In genomic region chr7:44271309-44271708, GRCm38 (mm10) we compare ENCODE assay signal across 19 mouse cellular contexts. TPM values are rescaled to one million over a fixed set of nuclear protein-coding genes. Genes with fewer than 3 reads are reported as not detected.
DNase-seq lines count a peak whose midpoint lies in the region; ATAC-seq and TF ChIP-seq lines count a peak whose summit lies in the region.
"Had no signal": no experiment of that assay in that cellular context is flagged by ENCODE, and none has a peak within 500 bp of the region (broad histone marks: within the 10 kb centered on the region; RNA-seq: fewer than 3 reads in every experiment).

No protein-coding gene starts in this region.

- 0 out of 2 replicates have a peak, but pooled peaks have one; percentile 41 for ATAC-seq in hindbrain, embryonic 16.5 days
- ATAC-seq in hindbrain, embryonic 12.5 days (ENCODE audit: low FRiP score) = no peak
- ATAC-seq in midbrain, embryonic 13.5 days = 0 out of 2 replicates have a peak, but pooled peaks have one; percentile 53
- ATAC-seq in intestine, postnatal 0 days = no peak
- ATAC-seq: Patski had no signal

- TF ChIP-seq CTCF in intestine, postnatal 0 days (IDR thresholded peaks at IDR 0.05; ENCODE audit: low read depth) = no peak

- WGBS in hindbrain, embryonic 16.5 days = 68% methylated on average over 2 of the region's 2 CpGs
- WGBS in hindbrain, embryonic 12.5 days = 78% methylated on average over 2 of the region's 2 CpGs
- WGBS in midbrain, embryonic 13.5 days = 71% methylated on average over 2 of the region's 2 CpGs
- 68% methylated on average over 2 of the region's 2 CpGs for WGBS in intestine, postnatal 0 days

- H3K4me3 ChIP-seq in hindbrain, embryonic 16.5 days (ENCODE audit: low read length) = no peak overlapping the region
- H3K4me3 ChIP-seq in hindbrain, embryonic 12.5 days = no peak overlapping the region
- H3K4me3 ChIP-seq in midbrain, embryonic 13.5 days (replicated peaks) = no peak overlapping the region
- H3K4me3 ChIP-seq in intestine, postnatal 0 days (ENCODE audit: low read depth, low read length) = no peak overlapping the region
- H3K4me3 ChIP-seq: embryonic facial prominence, embryonic 15.5 days; gastrocnemius, adult 2 months; kidney, embryonic 15.5 days; neural tube, embryonic 12.5 days had no signal

- no peak overlapping the region for H3K27ac ChIP-seq in hindbrain, embryonic 16.5 days (ENCODE audit: low read depth, low read length)
- no peak overlapping the region for H3K27ac ChIP-seq in hindbrain, embryonic 12.5 days
- H3K27ac ChIP-seq in midbrain, embryonic 13.5 days = no peak overlapping the region
- H3K27ac ChIP-seq in intestine, postnatal 0 days (ENCODE audit: low read depth, low read length) = no peak overlapping the region
- H3K27ac ChIP-seq: embryonic facial prominence, embryonic 15.5 days; gastrocnemius, adult 2 months; kidney, embryonic 15.5 days; macrophage; neural tube, embryonic 12.5 days had no signal

- H3K27me3 ChIP-seq in hindbrain, embryonic 16.5 days (replicated peaks; ENCODE audit: control insufficient read depth, insufficient read depth, low read length) = peaks cover 5% of the 10 kb centered on the region; the same call in 1 of the 2 replicates
- peaks cover 32% of the 10 kb centered on the region for H3K27me3 ChIP-seq in hindbrain, embryonic 12.5 days
- H3K27me3 ChIP-seq in midbrain, embryonic 13.5 days = peaks cover 21% of the 10 kb centered on the region
- H3K27me3 ChIP-seq in intestine, postnatal 0 days (replicated peaks; ENCODE audit: control insufficient read depth, insufficient read depth, low read length) = 0 out of 2 replicates have a peak, but pooled peaks cover 3% of the 10 kb centered on the region

- no peaks in the 10 kb centered on the region for H3K36me3 ChIP-seq in hindbrain, embryonic 16.5 days (ENCODE audit: control insufficient read depth, insufficient read depth, low read length)
- no peaks in the 10 kb centered on the region for H3K36me3 ChIP-seq in hindbrain, embryonic 12.5 days
- no peaks in the 10 kb centered on the region for H3K36me3 ChIP-seq in midbrain, embryonic 13.5 days
- no peaks in the 10 kb centered on the region for H3K36me3 ChIP-seq in intestine, postnatal 0 days (ENCODE audit: control insufficient read depth, insufficient read depth)
- H3K36me3 ChIP-seq: embryonic facial prominence, embryonic 15.5 days; kidney, embryonic 15.5 days; neural tube, embryonic 12.5 days had no signal

- DNase-seq in 416B (ENCODE audit: low read depth) = peak; percentile 44
- peak; percentile 82 for DNase-seq in ES-CJ7 (ENCODE audit: low read depth, low spot score)
- no peak for DNase-seq in right cerebral cortex, adult 18-20 months
- DNase-seq in urinary bladder, adult 18-20 months (ENCODE audit: low spot score in 2 of 2) = no peak
- DNase-seq: gastrocnemius, adult 2 months; heart, postnatal 14 days; layer of hippocampus, postnatal 36 days; liver; right cerebral cortex, postnatal 4 days had no signal

- H3K4me2 ChIP-seq in hindbrain, embryonic 16.5 days (ENCODE audit: low read length) = no peak overlapping the region
- no peak overlapping the region for H3K4me2 ChIP-seq in hindbrain, embryonic 12.5 days (replicated peaks)
- H3K4me2 ChIP-seq in midbrain, embryonic 13.5 days (replicated peaks) = no peak overlapping the region
- no peak overlapping the region for H3K4me2 ChIP-seq in intestine, postnatal 0 days (replicated peaks; ENCODE audit: low read depth)
- H3K4me2 ChIP-seq: embryonic facial prominence, embryonic 15.5 days; kidney, embryonic 15.5 days; neural tube, embryonic 12.5 days had no signal

- no peaks in the 10 kb centered on the region for H3K9me3 ChIP-seq in hindbrain, embryonic 16.5 days (ENCODE audit: control insufficient read depth, low read length)
- H3K9me3 ChIP-seq in hindbrain, embryonic 12.5 days (replicated peaks) = no peaks in the 10 kb centered on the region
- no peaks in the 10 kb centered on the region for H3K9me3 ChIP-seq in midbrain, embryonic 13.5 days
- no peaks in the 10 kb centered on the region for H3K9me3 ChIP-seq in intestine, postnatal 0 days (ENCODE audit: control insufficient read depth)
- H3K9me3 ChIP-seq: embryonic facial prominence, embryonic 15.5 days; kidney, embryonic 15.5 days; neural tube, embryonic 12.5 days had no signal

- H3K9ac ChIP-seq in hindbrain, embryonic 16.5 days (ENCODE audit: low read depth, low read length) = no peak overlapping the region
- H3K9ac ChIP-seq in hindbrain, embryonic 12.5 days = no peak overlapping the region
- H3K9ac ChIP-seq in midbrain, embryonic 13.5 days (replicated peaks) = no peak overlapping the region
- H3K9ac ChIP-seq in intestine, postnatal 0 days (ENCODE audit: low read depth, low read length) = no peak overlapping the region
- H3K9ac ChIP-seq: embryonic facial prominence, embryonic 15.5 days; kidney, embryonic 15.5 days; neural tube, embryonic 12.5 days had no signal

- H3K4me1 ChIP-seq in hindbrain, embryonic 16.5 days (ENCODE audit: control insufficient read depth, insufficient read depth, low read depth, low read length) = no peaks in the 10 kb centered on the region
- no peaks in the 10 kb centered on the region for H3K4me1 ChIP-seq in hindbrain, embryonic 12.5 days
- H3K4me1 ChIP-seq in midbrain, embryonic 13.5 days (replicated peaks) = no peaks in the 10 kb centered on the region
- no peaks in the 10 kb centered on the region for H3K4me1 ChIP-seq in intestine, postnatal 0 days (replicated peaks; ENCODE audit: control insufficient read depth, insufficient read depth, low read length)
- H3K4me1 ChIP-seq: embryonic facial prominence, embryonic 15.5 days; kidney, embryonic 15.5 days; neural tube, embryonic 12.5 days had no signal

RNA-seq across cellular contexts. Expression of gene Gm15517, which starts 10.1 kb away (rescaled TPM):
- polyA plus RNA-seq in hindbrain, embryonic 16.5 days (2015; fragmentation: Nextera tagmentation; extraction: Ambion mirVana) = not detected in 2 replicates
- polyA plus RNA-seq in hindbrain, embryonic 12.5 days (2016; fragmentation: Nextera tagmentation; extraction: Ambion mirVana) = not detected in 2 replicates
- polyA plus RNA-seq in midbrain, embryonic 13.5 days (2015; fragmentation: Nextera tagmentation; extraction: Ambion mirVana) = not detected in 2 replicates
- not detected in 2 replicates for polyA plus RNA-seq in intestine, postnatal 0 days (2015; fragmentation: Nextera tagmentation; extraction: Ambion mirVana)
- polyA plus RNA-seq: embryonic facial prominence, embryonic 15.5 days; kidney, embryonic 15.5 days; macrophage; neural tube, embryonic 12.5 days; Patski; stomach, embryonic 16.5 days had no signal

RNA-seq across cellular contexts. Expression of gene Acp4, which starts 14.1 kb away (rescaled TPM):
- 0.12 TPM in 1 of 2 replicates, not detected in the other for polyA plus RNA-seq in hindbrain, embryonic 16.5 days (2015; fragmentation: Nextera tagmentation; extraction: Ambion mirVana)
- not detected in 2 replicates for polyA plus RNA-seq in hindbrain, embryonic 12.5 days (2016; fragmentation: Nextera tagmentation; extraction: Ambion mirVana)
- polyA plus RNA-seq in midbrain, embryonic 13.5 days (2015; fragmentation: Nextera tagmentation; extraction: Ambion mirVana) = 0.09 TPM in 1 of 2 replicates, not detected in the other
- polyA plus RNA-seq in intestine, postnatal 0 days (2015; fragmentation: Nextera tagmentation; extraction: Ambion mirVana) = not detected in 2 replicates
- polyA plus RNA-seq: macrophage; neural tube, embryonic 12.5 days; Patski had no signal

RNA-seq across cellular contexts. Expression of gene 2410002F23Rik, which starts 24.8 kb away (rescaled TPM):
- polyA plus RNA-seq in hindbrain, embryonic 16.5 days (2015; fragmentation: Nextera tagmentation; extraction: Ambion mirVana) = 216 and 218 TPM in 2 replicates
- 182 and 196 TPM in 2 replicates for polyA plus RNA-seq in hindbrain, embryonic 12.5 days (2016; fragmentation: Nextera tagmentation; extraction: Ambion mirVana)
- polyA plus RNA-seq in midbrain, embryonic 13.5 days (2015; fragmentation: Nextera tagmentation; extraction: Ambion mirVana) = 205 and 217 TPM in 2 replicates
- 40.3 and 42.3 TPM in 2 replicates for polyA plus RNA-seq in intestine, postnatal 0 days (2015; fragmentation: Nextera tagmentation; extraction: Ambion mirVana)

RNA-seq across cellular contexts. Expression of gene 1700028J19Rik, which starts 24.8 kb away (rescaled TPM):
- polyA plus RNA-seq in hindbrain, embryonic 16.5 days (2015; fragmentation: Nextera tagmentation; extraction: Ambion mirVana) = 0.67 and 1.7 TPM in 2 replicates
- 1.1 and 1.2 TPM in 2 replicates for polyA plus RNA-seq in hindbrain, embryonic 12.5 days (2016; fragmentation: Nextera tagmentation; extraction: Ambion mirVana)
- polyA plus RNA-seq in midbrain, embryonic 13.5 days (2015; fragmentation: Nextera tagmentation; extraction: Ambion mirVana) = 1.5 and 1.6 TPM in 2 replicates
- 0.65 and 1.1 TPM in 2 replicates for polyA plus RNA-seq in intestine, postnatal 0 days (2015; fragmentation: Nextera tagmentation; extraction: Ambion mirVana)

RNA-seq across cellular contexts. Expression of gene Gm36864, which starts 35.3 kb away (rescaled TPM):
- 0.15 TPM in 1 of 2 replicates, not detected in the other for polyA plus RNA-seq in hindbrain, embryonic 16.5 days (2015; fragmentation: Nextera tagmentation; extraction: Ambion mirVana)
- not detected in 2 replicates for polyA plus RNA-seq in hindbrain, embryonic 12.5 days (2016; fragmentation: Nextera tagmentation; extraction: Ambion mirVana)
- not detected in 2 replicates for polyA plus RNA-seq in midbrain, embryonic 13.5 days (2015; fragmentation: Nextera tagmentation; extraction: Ambion mirVana)
- not detected in 2 replicates for polyA plus RNA-seq in intestine, postnatal 0 days (2015; fragmentation: Nextera tagmentation; extraction: Ambion mirVana)
- polyA plus RNA-seq: kidney, embryonic 15.5 days; macrophage; neural tube, embryonic 12.5 days; Patski had no signal

Comparison
In these comparisons a context has a peak if more than half of its experiments do, and no peak if none do; other contexts are left out.
1. ATAC-seq: peak in hindbrain, embryonic 16.5 days (single experiment) and midbrain, embryonic 13.5 days (single experiment); none in hindbrain, embryonic 12.5 days (single experiment) and intestine, postnatal 0 days (single experiment).
2. DNase-seq: peak in 416B (single experiment) and ES-CJ7 (single experiment); none in right cerebral cortex, adult 18-20 months (single experiment) and urinary bladder, adult 18-20 months (0 of 2).